Mouse (Mus musculus): Measurements from ENCODE around the gene Chchd10. TPM values are rescaled to one million over a fixed set of nuclear protein-coding genes. Genes with fewer than 3 reads are reported as not detected.

Gene Chchd10
- 585 and 819 TPM in 2 replicates for polyA plus RNA-seq (2012)

DNA sequence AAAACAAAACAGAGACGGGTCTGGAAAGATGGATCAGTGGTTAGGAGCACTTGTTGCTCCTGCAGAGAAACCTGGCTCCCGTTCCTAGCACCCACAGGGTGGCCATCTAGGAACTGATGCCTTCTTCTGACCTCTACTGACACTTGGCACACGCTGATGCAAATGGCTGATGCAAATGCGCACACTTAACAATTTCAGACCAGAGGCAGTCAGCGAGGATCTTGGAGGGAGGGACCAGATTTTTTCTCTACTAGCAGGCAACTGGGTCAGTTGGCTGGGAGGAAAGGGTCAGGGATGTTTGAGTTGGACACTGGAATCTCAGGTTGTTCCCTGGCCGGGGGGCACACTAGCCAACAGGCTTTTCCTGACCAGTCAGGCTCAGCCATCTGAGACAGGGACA lies at the start of gene Chchd10:
Gene Chchd10 (plus strand): TSS at position 240 of the 400 bp plus-strand sequence.
- TF ChIP-seq GATA1 (IDR thresholded peaks at IDR 0.05; ENCODE audit: low read length): no peak

- no peak for TF ChIP-seq GATA1 (IDR thresholded peaks at IDR 0.05; ENCODE audit: low read length)
These were observed 49.7 kb upstream of the Chchd10 start for GRCm38 (mm10) chr10:75883232-75883552.

GRCm38 (mm10) chr10:75884742-75885141 lies 48.2 kb upstream of the Chchd10 start:
- TF ChIP-seq GATA1 (IDR thresholded peaks at IDR 0.05; ENCODE audit: low read length): no peak

- TF ChIP-seq GATA1 (IDR thresholded peaks at IDR 0.05; ENCODE audit: low read length): no peak
These were observed 43.4 kb upstream of the Chchd10 start for GRCm38 (mm10) chr10:75889406-75890153.

- no peak for TF ChIP-seq GATA1 (IDR thresholded peaks at IDR 0.05; ENCODE audit: low read length)
These were observed 39.7 kb upstream of the Chchd10 start, which contains the start of gene Derl3 for GRCm38 (mm10) chr10:75893089-75893750. Derl3 (plus strand) TSS chr10:75893413.

GRCm38 (mm10) chr10:75894601-75895000 lies 38.3 kb upstream of the Chchd10 start:
- TF ChIP-seq GATA1 (IDR thresholded peaks at IDR 0.05; ENCODE audit: low read length): no peak

GRCm38 (mm10) chr10:75895730-75896129 lies 37.2 kb upstream of the Chchd10 start:
- TF ChIP-seq GATA1 (IDR thresholded peaks at IDR 0.05; ENCODE audit: low read length): no peak

DNA sequence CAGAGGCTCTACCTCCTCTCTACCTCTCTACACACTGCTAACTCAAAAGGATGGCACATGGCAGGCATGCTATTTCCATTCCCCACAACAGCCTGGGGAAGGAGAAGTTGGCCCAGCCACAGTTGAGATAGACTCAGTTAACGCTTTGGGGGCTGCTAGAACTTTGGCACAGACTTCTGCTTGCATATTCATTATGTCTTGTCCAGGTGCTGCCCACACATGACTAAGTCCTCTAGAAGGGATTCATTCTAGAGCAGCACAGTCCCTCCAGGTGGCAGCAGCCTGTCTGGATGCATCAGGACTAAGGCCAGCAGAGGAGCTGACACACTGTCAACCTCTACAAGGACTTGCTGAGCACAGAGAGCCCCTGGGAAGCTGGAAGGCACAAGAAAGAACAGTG lies 36.7 kb upstream of the Chchd10 start:
- TF ChIP-seq GATA1 (IDR thresholded peaks at IDR 0.05; ENCODE audit: low read length): no peak

DNA sequence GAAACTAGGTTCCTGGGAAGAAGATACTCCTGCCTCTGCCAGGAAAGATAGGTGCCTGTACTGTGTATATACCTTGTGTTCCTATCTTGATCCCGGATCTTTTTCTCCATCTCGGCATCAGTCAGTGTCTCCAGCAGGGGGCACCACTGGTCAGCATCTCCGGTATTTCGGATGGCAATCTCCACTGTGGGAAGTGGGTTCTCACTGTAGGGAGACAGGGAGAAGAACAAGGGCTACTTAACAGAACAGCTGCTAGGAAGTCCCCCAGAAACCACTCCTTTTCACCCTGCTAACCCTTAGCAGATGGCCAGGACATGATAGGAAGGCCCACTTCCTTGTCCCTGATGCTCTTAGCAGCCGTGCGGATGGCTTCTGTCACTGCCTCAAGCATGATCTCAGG lies 35.6 kb upstream of the Chchd10 start:
- TF ChIP-seq GATA1 (IDR thresholded peaks at IDR 0.05; ENCODE audit: low read length): no peak

DNA sequence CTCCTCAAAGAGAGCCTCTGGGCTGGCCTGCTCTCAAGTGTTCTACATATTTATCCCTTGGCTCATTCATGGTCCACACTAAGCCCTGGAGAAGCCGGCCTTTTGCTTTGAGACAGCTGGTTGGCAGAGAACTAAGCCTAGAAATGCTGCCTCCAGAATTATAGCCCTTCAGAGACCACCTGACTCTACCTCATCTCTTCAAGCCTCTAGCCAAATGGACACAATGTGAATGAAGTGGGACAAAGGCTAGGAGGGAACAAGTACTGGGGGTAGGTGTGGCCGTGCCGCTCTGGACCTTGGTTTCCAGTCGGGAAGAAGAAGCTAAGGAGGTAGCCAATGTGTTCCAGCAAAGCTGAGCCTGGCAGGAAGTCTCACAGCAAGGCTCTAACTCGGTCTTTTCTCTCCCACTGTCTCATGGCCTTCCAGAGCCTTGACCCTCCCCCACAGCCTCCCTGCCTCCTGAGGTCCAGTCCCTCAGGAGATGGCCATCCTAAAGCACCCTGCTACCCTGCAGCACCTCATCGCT lies 34.8 kb upstream of the Chchd10 start:
- no peak for TF ChIP-seq GATA1 (IDR thresholded peaks at IDR 0.05; ENCODE audit: low read length)

DNA sequence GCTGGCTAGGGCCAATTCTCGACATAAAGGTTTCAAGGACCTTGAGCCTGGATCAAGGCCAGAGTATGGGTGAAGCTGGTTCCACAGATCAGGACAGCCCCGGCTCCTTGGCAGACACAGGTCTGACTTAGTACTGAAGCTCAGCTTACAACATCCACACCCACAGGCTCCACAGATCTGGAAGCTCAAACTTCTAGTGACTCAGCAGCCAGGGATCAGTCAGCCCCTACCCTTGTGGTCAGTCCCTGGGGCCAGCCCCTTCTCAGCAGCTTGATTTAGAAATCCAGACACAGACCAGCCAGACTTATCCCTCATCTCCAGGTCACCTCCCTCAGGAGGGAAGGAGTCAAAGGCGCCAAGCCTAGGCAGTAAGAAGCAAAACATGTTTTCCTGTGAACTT lies 34.1 kb upstream of the Chchd10 start:
- no peak for TF ChIP-seq GATA1 (IDR thresholded peaks at IDR 0.05; ENCODE audit: low read length)

DNA sequence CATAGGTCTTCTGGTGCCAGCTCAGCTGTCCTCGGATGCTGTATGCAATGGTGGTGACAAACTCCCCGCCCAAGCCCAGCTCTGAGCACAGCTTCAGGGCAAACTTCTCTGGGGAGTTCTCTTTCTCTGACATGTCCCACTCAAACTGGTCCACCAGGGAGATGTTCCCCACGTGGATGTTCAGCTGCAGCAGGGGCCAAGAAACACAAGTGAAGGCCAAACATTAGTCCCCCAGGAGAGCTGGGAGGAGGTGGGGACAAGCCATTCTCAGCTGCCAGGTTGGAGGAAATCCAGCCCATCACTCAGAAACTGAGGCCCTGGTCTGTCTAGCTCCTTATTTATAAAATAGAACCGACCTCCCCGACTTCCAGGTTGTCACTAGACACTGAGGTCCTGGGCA lies 28.5 kb upstream of the Chchd10 start:
- TF ChIP-seq GATA1 (IDR thresholded peaks at IDR 0.05; ENCODE audit: low read length): no peak

DNA sequence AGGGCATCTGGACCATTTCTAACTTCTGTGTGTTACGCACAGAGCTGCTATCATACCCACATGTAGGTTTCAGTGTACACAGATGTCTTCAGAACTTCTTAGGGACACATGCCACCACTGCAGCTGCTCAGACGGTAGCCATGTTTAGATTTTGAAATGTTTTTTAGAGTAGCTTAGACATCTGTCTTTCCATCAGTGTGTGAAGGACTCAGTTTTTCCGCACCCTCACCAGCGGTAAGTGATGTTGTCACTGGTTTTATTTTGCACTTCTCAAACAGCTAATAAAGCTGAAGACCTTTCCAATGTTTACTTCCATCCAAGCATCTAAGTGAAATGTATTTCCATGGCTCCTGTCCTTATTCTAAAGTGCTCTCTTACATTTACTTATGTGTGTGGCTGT lies 26.0 kb upstream of the Chchd10 start:
- TF ChIP-seq GATA1 (IDR thresholded peaks at IDR 0.05; ENCODE audit: low read length): no peak

DNA sequence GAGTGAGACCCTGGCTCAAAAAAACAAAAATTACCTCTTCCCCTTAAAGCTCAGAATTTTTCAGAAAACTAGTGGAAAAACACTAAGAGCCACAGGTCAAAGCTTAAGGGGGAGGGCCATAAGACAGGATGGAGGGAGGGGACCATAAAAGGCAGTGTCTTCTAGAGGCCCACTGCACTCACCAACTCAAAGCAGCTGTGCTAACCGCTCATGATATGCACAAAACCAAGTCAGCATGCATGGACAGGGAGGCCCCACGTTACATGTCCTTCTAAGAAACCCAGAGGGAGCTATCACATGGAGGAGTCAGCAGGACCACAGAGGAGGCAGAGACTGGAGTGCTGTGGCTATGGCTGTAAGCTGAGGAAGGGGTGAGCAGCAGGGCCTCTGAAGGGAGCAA lies 22.2 kb upstream of the Chchd10 start:
- TF ChIP-seq GATA1 (IDR thresholded peaks at IDR 0.05; ENCODE audit: low read length): no peak

DNA sequence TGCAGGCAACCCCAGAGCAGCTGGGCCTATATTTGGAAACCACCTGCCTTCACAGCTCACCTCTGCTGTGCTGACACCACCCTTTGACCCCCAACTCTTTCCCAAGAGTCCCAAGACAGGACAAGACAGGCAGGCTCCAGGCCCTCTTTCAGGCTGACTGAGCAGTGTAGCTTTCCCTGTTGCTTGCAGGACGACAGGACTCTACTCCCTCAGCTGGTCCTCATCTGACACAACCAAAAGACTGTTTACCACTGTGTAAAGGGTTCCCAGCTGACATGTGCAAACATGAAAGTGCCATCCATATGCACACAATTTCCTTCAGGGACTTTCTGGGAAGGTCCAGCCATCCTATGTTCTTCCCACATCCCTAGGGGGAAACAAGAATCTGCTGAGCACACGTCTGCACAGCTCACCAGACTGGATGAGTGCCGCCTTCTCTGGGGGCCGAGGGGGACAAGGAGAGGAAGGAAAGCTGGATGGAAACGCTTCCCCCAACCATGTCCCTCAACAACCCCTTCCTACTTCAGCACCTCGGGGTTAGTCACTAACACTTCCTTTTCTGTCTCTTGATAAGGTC lies 19.8 kb upstream of the Chchd10 start:
- no peak for TF ChIP-seq GATA1 (IDR thresholded peaks at IDR 0.05; ENCODE audit: low read length)

DNA sequence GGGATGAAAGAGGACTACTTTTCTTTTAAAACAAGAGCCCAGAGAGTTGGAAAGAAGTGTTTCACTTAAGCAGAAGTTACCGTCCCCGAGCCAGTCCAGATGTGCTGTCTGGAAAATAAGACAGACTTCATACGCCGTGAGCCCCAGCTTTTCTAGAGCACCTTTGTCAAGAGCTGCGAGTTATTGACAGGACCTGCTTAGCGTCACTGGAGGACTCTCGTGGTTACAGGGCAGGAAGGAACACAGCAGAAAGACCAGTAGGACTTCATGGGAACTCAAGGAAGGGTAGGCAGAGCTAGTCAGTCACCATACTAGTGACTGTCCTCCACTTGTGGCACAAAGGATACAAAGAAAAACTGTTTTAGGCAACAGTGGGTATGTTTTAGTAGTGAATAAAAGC lies 17.4 kb upstream of the Chchd10 start:
- no peak for TF ChIP-seq GATA1 (IDR thresholded peaks at IDR 0.05; ENCODE audit: low read length)

GRCm38 (mm10) chr10:75916840-75917239 lies 16.1 kb upstream of the Chchd10 start:
- no peak for TF ChIP-seq GATA1 (IDR thresholded peaks at IDR 0.05; ENCODE audit: low read length)

Measured in G1E-ER4 (cell line).